Mouse (Mus musculus): ENCODE results near the gene Dnmt3b. TPM values are rescaled to one million over a fixed set of nuclear protein-coding genes. Genes with fewer than 3 reads are reported as not detected.

Gene Dnmt3b
- 10 to 100 TPM in 1 of 2 experiments, 1 to 10 TPM in 1; 4.0 to 10.2 TPM for polyA plus RNA-seq (2017; shearing (Covaris generic))

DNA sequence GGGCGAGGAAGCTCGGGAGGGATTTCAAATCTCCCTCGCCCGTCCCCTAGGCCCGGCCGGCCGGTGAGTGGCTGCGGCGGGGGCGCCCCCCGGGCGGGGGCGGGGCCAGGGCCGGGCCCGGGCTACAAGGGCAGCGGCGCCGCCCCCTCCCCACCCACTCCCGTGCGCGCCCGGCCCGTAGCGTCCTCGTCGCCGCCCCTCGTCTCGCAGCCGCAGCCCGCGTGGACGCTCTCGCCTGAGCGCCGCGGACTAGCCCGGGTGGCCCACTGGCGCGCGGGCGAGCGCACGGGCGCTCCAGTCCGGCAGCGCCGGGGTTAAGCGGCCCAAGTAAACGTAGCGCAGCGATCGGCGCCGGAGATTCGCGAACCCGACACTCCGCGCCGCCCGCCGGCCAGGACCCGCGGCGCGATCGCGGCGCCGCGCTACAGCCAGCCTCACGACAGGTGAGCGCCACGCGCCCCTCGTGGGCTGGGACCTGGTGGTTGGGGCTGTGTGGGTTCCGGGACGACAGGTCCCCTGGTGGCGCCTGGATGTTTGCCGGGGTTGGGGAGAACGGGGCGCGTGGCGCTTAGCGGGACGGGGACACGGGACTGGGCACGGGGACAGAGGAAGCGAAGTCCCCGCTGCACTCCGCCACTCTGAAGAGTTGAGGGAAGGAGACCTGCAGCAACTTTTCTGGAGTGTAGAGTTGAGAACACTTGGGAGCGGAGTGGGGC lies at the start of gene Dnmt3b:
Dnmt3b (plus strand) TSS at position 153 of the 716 bp plus-strand sequence.

DNA sequence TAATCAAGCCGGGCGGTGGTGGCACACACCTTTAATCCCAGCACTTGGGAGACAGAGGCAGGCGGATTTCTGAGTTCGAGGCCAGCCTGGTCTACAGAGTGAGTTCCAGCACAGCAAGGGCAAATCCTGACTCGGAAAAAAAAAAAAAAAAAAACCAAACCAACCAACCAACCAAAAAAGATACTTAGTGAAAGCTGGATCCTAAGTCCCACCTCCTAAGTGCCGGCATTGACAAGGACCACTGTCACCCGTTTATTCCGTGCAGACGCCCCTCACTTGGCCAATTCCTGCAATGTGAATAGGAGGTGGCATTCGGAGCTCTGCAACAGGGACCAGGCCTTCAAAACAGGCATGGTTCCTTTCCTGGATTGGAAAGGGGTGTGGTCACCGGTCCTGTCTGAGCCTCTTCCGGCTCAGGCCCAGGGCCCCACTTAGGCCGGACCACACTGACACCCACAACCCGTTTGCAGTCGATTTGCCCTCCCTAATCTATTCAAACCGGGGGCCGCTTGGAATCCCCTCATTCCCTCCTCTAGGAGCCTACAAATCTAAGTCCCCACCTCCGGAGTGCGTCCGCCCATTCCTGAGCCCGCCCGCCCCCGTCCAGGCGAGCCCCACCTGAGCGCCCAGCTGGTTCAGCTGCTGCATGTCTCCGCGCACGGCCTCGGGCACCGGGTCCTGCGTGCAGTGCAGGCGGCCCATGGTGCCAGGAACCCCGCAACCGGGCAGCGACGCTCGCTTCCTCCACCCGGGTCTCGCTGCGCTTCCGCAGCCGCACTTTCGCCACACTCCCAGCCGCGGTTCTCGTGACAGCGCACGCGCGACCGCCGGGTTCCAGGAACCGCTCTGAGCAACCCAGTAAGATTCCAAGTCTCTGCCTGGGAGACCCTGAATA lies 17.0 kb upstream of the Dnmt3b start, which contains the start of gene Commd7:
Commd7 (minus strand) TSS at position 806 of the 895 bp plus-strand sequence.

DNA sequence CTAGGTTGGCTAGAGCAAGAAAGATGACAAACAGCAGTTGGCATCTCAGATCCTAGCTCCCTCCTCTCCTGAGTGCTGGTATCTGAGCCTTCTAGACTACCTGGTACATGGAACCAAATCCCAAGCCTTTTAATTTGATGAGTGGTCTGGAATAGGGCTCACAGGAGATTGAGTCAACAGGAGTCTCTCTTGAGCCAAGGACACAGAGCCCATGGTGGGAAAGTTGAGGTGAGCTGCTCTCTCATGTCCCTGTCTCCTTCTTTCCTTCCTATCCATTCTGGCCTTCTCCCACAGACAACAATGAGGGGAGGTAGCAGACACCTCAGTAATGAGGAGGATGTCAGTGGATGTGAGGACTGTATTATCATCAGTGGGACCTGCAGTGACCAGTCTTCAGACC lies 47.1 kb downstream of the Dnmt3b start, which contains the start of gene Dnmt3c:
Dnmt3c (plus strand) TSS at position 301 of the 400 bp plus-strand sequence.

Other genes starting within 250 kb of the Dnmt3b start
- not detected for gene 4930404H24Rik, start 156.7 kb upstream of the Dnmt3b start, polyA plus RNA-seq (2017; shearing (Covaris generic))
- gene Nol4l, start 119.5 kb upstream of the Dnmt3b start, polyA plus RNA-seq (2017; shearing (Covaris generic)), result 10 to 100 TPM in 1 of 2 experiments, 1 to 10 TPM in 1; 7.5 to 16.4 TPM
- 100 to 1,000 TPM; 120 to 127 TPM for gene Commd7, start 16.7 kb upstream of the Dnmt3b start, polyA plus RNA-seq (2017; shearing (Covaris generic))
- gene Dnmt3c, start 47.2 kb downstream of the Dnmt3b start, polyA plus RNA-seq (2017; shearing (Covaris generic)), result under 1 TPM in 1 of 2 experiments, not detected in 1; 0.56 TPM
- gene Mapre1, start 91.8 kb downstream of the Dnmt3b start, polyA plus RNA-seq (2017; shearing (Covaris generic)), result 100 to 1,000 TPM; 176 to 189 TPM
- gene Efcab8, start 130.5 kb downstream of the Dnmt3b start, polyA plus RNA-seq (2017; shearing (Covaris generic)), result under 1 TPM; 0.22 to 0.70 TPM
- gene Sun5, start 221.6 kb downstream of the Dnmt3b start, polyA plus RNA-seq (2017; shearing (Covaris generic)), result 1 to 10 TPM in 1 of 2 experiments, not detected in 1; 1.3 TPM
- gene Bpifb2, start 225.6 kb downstream of the Dnmt3b start, polyA plus RNA-seq (2017; shearing (Covaris generic)), result under 1 TPM in 1 of 2 experiments, not detected in 1; 0.40 TPM